Mouse (Mus musculus) small intestine, adult 2 months (tissue): ENCODE results near the gene Larp4b. TPM values are rescaled to one million over a fixed set of nuclear protein-coding genes. Genes with fewer than 3 reads are reported as not detected.
A peak's percentile ranks its signal among the peaks of the same experiment; 100 is the strongest.

Source experiments
- H3K27ac ChIP-seq: fragments of 200-500 bp; 2 replicates; pipeline ENCODE4 v1.5.1; 2012; ENCODE audit warnings: low read depth, low read length, control low read depth, inconsistent platforms; ENCODE audit not compliant: insufficient read depth
- H3K27me3 ChIP-seq: fragments of 200-500 bp; 2 replicates; pipeline ENCODE4 v1.6.1; 2012; ENCODE audit warnings: mild to moderate bottlenecking, moderate library complexity, low read length, inconsistent platforms; ENCODE audit not compliant: control insufficient read depth, insufficient read depth
- H3K36me3 ChIP-seq: fragments of 200-500 bp; 2 replicates; pipeline ENCODE4 v1.6.1; 2012; ENCODE audit warnings: mild to moderate bottlenecking, low read length, control low read depth, inconsistent platforms; ENCODE audit not compliant: control insufficient read depth, insufficient read depth
- H3K4me1 ChIP-seq: fragments of 200-500 bp; 2 replicates; pipeline ENCODE4 v1.6.1; 2012; ENCODE audit warnings: low read length, inconsistent platforms, mixed read lengths; ENCODE audit not compliant: control insufficient read depth, insufficient read depth, insufficient read length
- H3K4me3 ChIP-seq: fragments of 200-500 bp; 2 replicates; pipeline ENCODE4 v1.5.1; 2012; ENCODE audit warnings: low read depth, mild to moderate bottlenecking, control low read depth, inconsistent platforms, low read length, moderate library complexity
- CTCF ChIP-seq: fragments of 200-500 bp; IDR thresholded peaks from 2 replicates; pipeline ENCODE4 v1.5.1; 2012; ENCODE audit warnings: low read depth, mild to moderate bottlenecking, control low read depth, inconsistent platforms, low read length, moderate library complexity, mixed read lengths; ENCODE audit not compliant: insufficient replicate concordance, insufficient read length; ENCODE audit errors: extremely low read depth
- POLR2A ChIP-seq: fragments of 200-500 bp; IDR thresholded peaks from 2 replicates; pipeline ENCODE4 v1.6.1; 2012; ENCODE audit warnings: low read depth, mild to moderate bottlenecking, control low read depth, inconsistent platforms, low read length, moderate library complexity
- WGBS: fragments of 180-500 bp; shearing (Covaris S2); methylation state at CpG from one replicate; pipeline ENCODE4 v1.1.7; 2018; 5-methylcytosine and 5-hydroxymethylcytosine counted together
- polyA plus RNA-seq: library from polyadenylated mRNA; depleted of rRNA; stranded (reverse); fragments of >200 nt; gene quantifications from 2 replicates; pipeline ENCODE4 v1.2.3, GENCODE M21; 2012

Gene Larp4b
- polyA plus RNA-seq, 1 experiment, result 18.1 TPM

DNA sequence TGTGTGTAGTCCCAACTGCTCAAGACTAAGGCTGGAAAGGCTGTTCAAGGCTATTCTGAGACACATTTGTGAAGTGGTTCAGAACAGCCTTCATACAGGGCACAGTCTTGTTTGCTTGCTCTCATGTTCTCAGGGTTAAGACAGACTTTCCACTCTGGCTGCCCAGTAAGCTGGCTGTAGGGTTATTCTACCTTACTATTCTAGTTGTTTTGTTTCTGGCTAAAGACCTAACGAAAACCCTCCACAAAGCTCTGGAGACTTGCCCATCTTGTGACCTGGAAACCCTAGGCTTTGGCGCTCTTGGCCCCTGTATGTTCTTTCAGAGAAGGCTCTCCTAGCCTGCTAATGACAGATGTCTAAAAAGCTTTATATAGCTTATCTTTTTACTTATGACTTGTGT lies 55.1 kb downstream of the Larp4b start:
- 0 out of 2 replicates have a peak overlapping the region, but pooled peaks have one; percentile 3 for H3K27ac ChIP-seq
- H3K4me1 ChIP-seq, result peaks cover 10% of the 10 kb centered on the region; the same call in 1 of the 2 replicates
- H3K27me3 ChIP-seq, result no peaks in the 10 kb centered on the region
- 55% methylated on average over 2 of the region's 2 CpGs for WGBS
- no peak for TF ChIP-seq CTCF
- no peak for TF ChIP-seq POLR2A
- H3K4me3 ChIP-seq, result no peak overlapping the region
- H3K36me3 ChIP-seq, result peaks cover 45% of the 10 kb centered on the region

GRCm38 (mm10) chr13:9149473-9150217 lies 56.0 kb downstream of the Larp4b start:
- Histone ChIP-seq H3K27ac (peak overlapping the region; percentile 52), H3K4me1 (peaks cover 10% of the 10 kb centered on the region; the same call in 1 of the 2 replicates), H3K36me3 (peaks cover 48% of the 10 kb centered on the region), H3K4me3 (no peak overlapping the region), H3K27me3 (no peaks in the 10 kb centered on the region)
- 49% methylated on average over 7 of the region's 7 CpGs for WGBS
- TF ChIP-seq POLR2A (no peak), CTCF (no peak)

DNA sequence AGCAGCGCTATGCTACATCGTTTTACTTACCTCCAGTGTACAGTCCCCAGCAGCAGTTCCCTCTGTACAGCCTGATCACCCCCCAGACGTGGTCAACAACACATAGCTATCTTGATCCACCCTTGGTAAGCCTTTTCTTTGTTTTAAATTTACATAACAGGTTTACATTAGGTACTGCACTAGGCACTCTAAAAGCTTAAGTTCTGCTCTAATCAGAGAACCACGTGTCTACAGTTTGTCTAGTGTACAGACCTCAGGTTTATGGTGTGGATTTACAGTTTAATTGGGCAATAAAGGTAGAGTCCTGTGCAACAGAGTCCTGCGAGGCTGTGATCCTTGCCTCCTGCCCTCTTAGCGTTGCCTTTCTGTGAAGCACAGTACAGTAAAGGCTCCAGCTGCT lies 57.4 kb downstream of the Larp4b start:
- TF ChIP-seq POLR2A (no peak), CTCF (no peak)
- Histone ChIP-seq H3K4me3 (no peak overlapping the region), H3K4me1 (peaks cover 10% of the 10 kb centered on the region; the same call in 1 of the 2 replicates), H3K27me3 (no peaks in the 10 kb centered on the region), H3K36me3 (peaks cover 50% of the 10 kb centered on the region), H3K27ac (peak overlapping the region; percentile 94)
- WGBS, result 33% methylated on average over 6 of the region's 6 CpGs

- peak overlapping the region; percentile 94 for H3K27ac ChIP-seq
- H3K36me3 ChIP-seq, result peaks cover 52% of the 10 kb centered on the region
- H3K4me3 ChIP-seq, result no peak overlapping the region
- no peaks in the 10 kb centered on the region for H3K27me3 ChIP-seq
- TF ChIP-seq POLR2A, result no peak
- no peak for TF ChIP-seq CTCF
- peaks cover 10% of the 10 kb centered on the region; the same call in 1 of the 2 replicates for H3K4me1 ChIP-seq
- 37% methylated on average over 4 of the region's 4 CpGs for WGBS
Measured at GRCm38 (mm10) chr13:9151619-9152018, 57.9 kb downstream of the Larp4b start.

- no peak for TF ChIP-seq POLR2A
- Histone ChIP-seq H3K36me3 (peaks cover 48% of the 10 kb centered on the region), H3K4me1 (peaks cover 10% of the 10 kb centered on the region; the same call in 1 of the 2 replicates), H3K27ac (peak overlapping the region; percentile 94), H3K4me3 (no peak overlapping the region), H3K27me3 (no peaks in the 10 kb centered on the region)
- WGBS, result 16% methylated on average over 2 of the region's 2 CpGs
Measured at GRCm38 (mm10) chr13:9152267-9152666, 58.6 kb downstream of the Larp4b start.

- WGBS, result 77% methylated on average over 9 of the region's 9 CpGs
- H3K4me1 ChIP-seq, result peaks cover 10% of the 10 kb centered on the region; the same call in 1 of the 2 replicates
- H3K27ac ChIP-seq, result no peak overlapping the region
- H3K27me3 ChIP-seq, result no peaks in the 10 kb centered on the region
- peaks cover 51% of the 10 kb centered on the region for H3K36me3 ChIP-seq
- TF ChIP-seq CTCF (no peak), POLR2A (no peak)
- H3K4me3 ChIP-seq, result no peak overlapping the region
Measured at GRCm38 (mm10) chr13:9153803-9154202, 60.1 kb downstream of the Larp4b start.

DNA sequence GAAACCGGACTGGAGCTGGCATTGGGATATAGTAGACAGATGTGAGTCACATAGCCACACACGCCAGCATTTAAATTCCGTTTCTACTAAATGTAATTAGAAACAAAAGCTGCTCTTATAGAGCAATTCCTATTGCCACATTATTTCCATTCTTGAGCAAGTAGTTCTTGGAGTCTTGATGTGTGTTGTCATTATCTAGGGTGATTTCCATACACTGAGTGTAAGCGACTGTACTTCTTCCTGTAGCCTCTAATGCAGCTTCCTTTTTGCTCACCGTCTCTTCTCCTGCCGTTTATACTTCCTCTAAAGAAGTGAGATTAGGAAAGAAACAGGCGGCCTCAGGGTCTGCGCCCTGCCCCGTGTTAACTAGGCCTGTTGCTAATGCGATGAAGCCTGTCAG lies 65.6 kb downstream of the Larp4b start:
- Histone ChIP-seq H3K27me3 (no peaks in the 10 kb centered on the region), H3K36me3 (peaks cover 68% of the 10 kb centered on the region), H3K4me3 (no peak overlapping the region), H3K27ac (no peak overlapping the region), H3K4me1 (no peaks in the 10 kb centered on the region)
- WGBS, result 83% methylated on average over 10 of the region's 10 CpGs
- TF ChIP-seq POLR2A (no peak), CTCF (no peak)
